24 mouse cellular contexts compared by ENCODE assay signal in genomic region chr5:122665036-122665435, GRCm38 (mm10).
"Had no signal": no experiment of that assay in that cellular context is flagged by ENCODE, and none has a peak within 500 bp of the region (broad histone marks: within the 10 kb centered on the region; RNA-seq: fewer than 3 reads in every experiment).

No protein-coding gene starts in this region.

- H3K9me3 ChIP-seq: heart, embryonic 13.5 days; heart, embryonic 15.5 days; hindbrain, embryonic 13.5 days; hindbrain, embryonic 15.5 days; limb, embryonic 13.5 days; limb, embryonic 15.5 days had no signal

- DNase-seq: forebrain, postnatal 0 days; gastrocnemius, postnatal 14 days; gastrocnemius, postnatal 36 days; heart, adult 11 months; heart, adult 2 months; heart, postnatal 14 days; heart, postnatal 36 days; kidney, adult 11 months; kidney, adult 2 months; kidney, postnatal 10 days; kidney, postnatal 25 days; kidney, postnatal 4 days; left cerebral cortex, postnatal 4 days had no signal

- H3K36me3 ChIP-seq: heart, embryonic 13.5 days; heart, embryonic 15.5 days; hindbrain, embryonic 13.5 days; hindbrain, embryonic 15.5 days; limb, embryonic 13.5 days; limb, embryonic 15.5 days had no signal

- H3K4me2 ChIP-seq: heart, embryonic 11.5 days; heart, embryonic 13.5 days; heart, embryonic 15.5 days; hindbrain, embryonic 13.5 days; hindbrain, embryonic 15.5 days; limb, embryonic 13.5 days; limb, embryonic 15.5 days had no signal

- ATAC-seq: forebrain, postnatal 0 days; hindbrain, postnatal 0 days; intestine, embryonic 16.5 days had no signal

- H3K9ac ChIP-seq: forebrain, postnatal 0 days; heart, embryonic 13.5 days; heart, embryonic 15.5 days; hindbrain, embryonic 13.5 days; hindbrain, embryonic 15.5 days; limb, embryonic 13.5 days; limb, embryonic 15.5 days had no signal

- H3K27ac ChIP-seq: heart, adult 2 months; heart, embryonic 13.5 days; heart, embryonic 15.5 days; hindbrain, embryonic 13.5 days; hindbrain, embryonic 15.5 days; hindbrain, postnatal 0 days; layer of hippocampus, adult 2 months; left cerebral cortex, adult 2 months; limb, embryonic 13.5 days; limb, embryonic 15.5 days had no signal

- H3K4me3 ChIP-seq: heart, adult 2 months; heart, embryonic 13.5 days; heart, embryonic 15.5 days; hindbrain, embryonic 13.5 days; hindbrain, embryonic 15.5 days; layer of hippocampus, adult 2 months; left cerebral cortex, adult 2 months; limb, embryonic 13.5 days; limb, embryonic 15.5 days had no signal

- H3K27me3 ChIP-seq: heart, embryonic 13.5 days; heart, embryonic 15.5 days; hindbrain, embryonic 13.5 days; hindbrain, embryonic 15.5 days; limb, embryonic 13.5 days; limb, embryonic 15.5 days had no signal

- H3K4me1 ChIP-seq: limb, embryonic 13.5 days; limb, embryonic 15.5 days had no signal
